Mouse (Mus musculus): ENCODE measurements around the gene Theg. TPM values are rescaled to one million over a fixed set of nuclear protein-coding genes. Genes with fewer than 3 reads are reported as not detected.

The Theg gene
- total RNA-seq, 2 experiments from 2014 or later, result not detected

GRCm38 (mm10) chr10:79537271-79537670, 49.9 kb downstream of the Theg start:
- DNase-seq (ENCODE audit: low spot score), result no peak

DNA sequence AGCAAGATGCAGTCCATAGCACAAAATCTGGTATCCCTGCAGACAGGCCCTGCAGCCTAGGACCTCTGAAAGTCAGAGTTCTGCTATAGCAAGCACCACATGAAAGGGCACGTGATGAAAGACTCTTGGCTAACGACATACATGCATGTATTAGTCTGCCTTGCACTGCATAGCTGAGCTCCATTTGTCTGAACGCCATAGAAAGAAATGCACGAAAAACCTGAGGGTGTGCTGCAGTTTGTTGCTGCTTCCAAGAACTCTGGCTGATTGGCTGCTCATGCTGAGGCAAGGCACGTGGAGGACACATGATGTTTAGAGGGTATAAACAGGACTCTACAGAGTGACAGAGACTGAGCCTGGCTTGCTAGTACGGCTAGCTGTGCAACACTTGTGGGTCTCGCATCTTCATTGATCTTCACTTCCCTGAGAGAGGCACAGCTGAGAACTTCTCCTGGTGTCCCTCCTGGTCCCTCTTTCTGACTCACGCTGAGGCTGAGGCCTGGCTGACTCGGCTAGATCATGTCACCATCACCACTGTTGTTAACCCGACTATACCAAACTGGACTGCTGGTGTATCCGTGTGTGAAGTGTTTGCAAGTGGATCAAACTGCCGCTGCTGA, 50.6 kb downstream of the Theg start:
- DNase-seq (ENCODE audit: low spot score), result no peak

DNA sequence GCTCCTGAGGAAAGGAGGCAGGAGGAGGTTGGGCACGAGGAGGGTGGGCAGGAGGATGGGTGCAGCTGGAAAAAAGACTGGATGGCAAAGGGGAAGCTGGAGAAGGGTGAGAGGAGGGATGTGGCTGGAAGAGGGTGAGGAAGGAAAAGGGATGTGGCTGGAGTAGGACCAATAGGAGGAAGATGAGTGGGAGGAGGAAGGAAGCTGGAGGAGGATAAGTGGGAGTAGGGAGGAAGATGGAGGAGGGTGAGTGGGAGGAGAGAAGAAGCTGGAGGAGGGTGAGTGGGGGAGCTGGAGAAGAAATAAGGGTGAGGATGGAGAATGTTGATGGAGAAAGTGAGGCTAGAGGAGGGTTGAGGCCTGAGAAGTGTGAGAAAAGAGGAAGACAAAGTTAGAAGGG, 51.7 kb downstream of the Theg start:
- DNase-seq (ENCODE audit: low spot score), result no peak

DNA sequence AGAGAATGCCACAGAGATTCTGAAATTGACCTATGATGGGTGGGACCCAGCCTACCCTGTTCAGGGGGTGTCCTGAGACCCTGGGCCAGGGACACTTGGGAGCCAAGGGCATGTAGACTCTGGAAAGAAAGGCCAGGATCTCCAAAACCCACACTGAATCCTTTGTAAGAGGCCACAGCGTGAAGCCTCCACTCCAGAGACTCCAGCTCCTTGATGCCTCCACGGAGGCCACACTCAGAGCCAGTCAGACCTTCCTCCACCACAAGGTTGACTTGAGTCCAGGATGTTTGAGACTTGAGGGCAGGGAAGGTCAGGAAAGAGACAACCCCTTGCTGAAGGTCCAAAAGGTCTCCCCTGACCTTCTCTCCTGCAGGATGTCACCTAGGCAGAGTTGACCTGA, 52.7 kb downstream of the Theg start:
- DNase-seq (ENCODE audit: low spot score), result no peak

GRCm38 (mm10) chr10:79533126-79533911, 53.8 kb downstream of the Theg start, which contains the start of gene Plpp2:
TSS of gene Plpp2 (minus strand) at chr10:79533796.
- DNase-seq (ENCODE audit: low spot score), result peak; percentile 57

GRCm38 (mm10) chr10:79532678-79533077, 54.5 kb downstream of the Theg start:
- no peak for DNase-seq (ENCODE audit: low spot score)

GRCm38 (mm10) chr10:79531593-79531992, 55.5 kb downstream of the Theg start:
- DNase-seq (ENCODE audit: low spot score), result no peak

- no peak for DNase-seq (ENCODE audit: low spot score)
Measured at GRCm38 (mm10) chr10:79530721-79531120, 56.4 kb downstream of the Theg start.

GRCm38 (mm10) chr10:79530241-79530640, 56.9 kb downstream of the Theg start:
- DNase-seq (ENCODE audit: low spot score), result no peak

DNA sequence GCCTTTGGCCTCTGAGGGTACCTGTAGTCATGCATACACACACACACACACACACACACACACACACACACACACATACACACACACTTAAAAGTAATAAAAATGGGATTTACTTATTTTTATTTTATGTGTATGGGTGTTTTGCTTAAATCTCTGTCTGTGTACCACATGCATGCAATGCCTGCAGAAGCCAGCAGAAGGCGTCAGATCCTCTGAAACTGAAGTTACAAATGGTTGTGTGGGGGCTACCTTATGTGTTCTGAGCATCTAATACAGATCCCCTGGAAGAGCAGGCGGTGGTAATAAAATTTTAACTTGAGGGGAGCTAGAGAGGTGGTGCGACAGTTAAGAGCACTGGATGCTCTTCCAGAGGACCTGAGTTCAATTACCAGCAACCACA, 59.0 kb downstream of the Theg start:
- no peak for DNase-seq (ENCODE audit: low spot score)

GRCm38 (mm10) chr10:79527453-79527845, 59.7 kb downstream of the Theg start:
- DNase-seq (ENCODE audit: low spot score), result no peak

GRCm38 (mm10) chr10:79526661-79527452, 60.3 kb downstream of the Theg start:
- no peak for DNase-seq (ENCODE audit: low spot score)

Small RNA genes within 50 kb of the gene (microRNA-seq; reads per million reads assigned to microRNA genes)
- not detected for gene Mir6909

Other genes starting within 250 kb of the Theg start
- gene Vmn2r82, start 230.8 kb downstream of the Theg start, total RNA-seq (2021), result not detected
- gene Vmn2r83, start 118.6 kb downstream of the Theg start, total RNA-seq (2021), result not detected
- gene Plpp2, start 53.5 kb downstream of the Theg start, total RNA-seq (2021), result 1 to 10 TPM in 1 of 2 experiments, under 1 TPM in 1; 0.80 to 1.3 TPM
- gene Mier2, start 32.1 kb downstream of the Theg start, total RNA-seq (2021), result 10 to 100 TPM; 15.5 to 21.4 TPM
- under 1 TPM; 0.41 to 0.55 TPM for gene C2cd4c, start 26.7 kb upstream of the Theg start, total RNA-seq (2021)
- gene Shc2, start 50.6 kb upstream of the Theg start, total RNA-seq (2021), result 10 to 100 TPM in 1 of 2 experiments, 1 to 10 TPM in 1; 7.5 to 10.0 TPM
- 100 to 1,000 TPM in 1 of 2 experiments, 10 to 100 TPM in 1; 42.1 to 178 TPM for gene Odf3l2, start 58.4 kb upstream of the Theg start, total RNA-seq (2021)
- not detected for gene Madcam1, start 77.2 kb upstream of the Theg start, total RNA-seq (2021)
- 10 to 100 TPM; 19.1 to 19.7 TPM for gene Tpgs1, start 82.0 kb upstream of the Theg start, total RNA-seq (2021)
- gene Cdc34, start 94.9 kb upstream of the Theg start, total RNA-seq (2021), result 100 to 1,000 TPM; 388 to 419 TPM
- 10 to 100 TPM in 1 of 2 experiments, 1 to 10 TPM in 1; 8.3 to 10.1 TPM for gene Gzmm, start 101.7 kb upstream of the Theg start, total RNA-seq (2021)
- 100 to 1,000 TPM; 540 to 773 TPM for gene Bsg, start 117.2 kb upstream of the Theg start, total RNA-seq (2021)
- under 1 TPM; 0.47 to 0.66 TPM for gene Hcn2, start 129.3 kb upstream of the Theg start, total RNA-seq (2021)
- gene Polrmt, start 159.2 kb upstream of the Theg start, total RNA-seq (2021), result 10 to 100 TPM; 31.9 to 36.7 TPM
- not detected for gene Fgf22, start 167.7 kb upstream of the Theg start, total RNA-seq (2021)
- 10 to 100 TPM; 49.5 to 54.5 TPM for gene Rnf126, start 179.6 kb upstream of the Theg start, total RNA-seq (2021)
- 1 to 10 TPM; 1.2 to 1.9 TPM for gene Fstl3, start 189.9 kb upstream of the Theg start, total RNA-seq (2021)
- not detected for gene Prss57, start 203.6 kb upstream of the Theg start, total RNA-seq (2021)
- 10 to 100 TPM; 11.1 to 22.9 TPM for gene Palm, start 206.2 kb upstream of the Theg start, total RNA-seq (2021)
- under 1 TPM in 1 of 2 experiments, not detected in 1; 0.40 TPM for gene Misp, start 233.7 kb upstream of the Theg start, total RNA-seq (2021)

Data from gastrocnemius, adult 18-20 months (tissue).